Mouse (Mus musculus) C2C12 (cell line): ENCODE data around the gene Stxbp5. TPM values are rescaled to one million over a fixed set of nuclear protein-coding genes. Genes with fewer than 3 reads are reported as not detected.

ENCODE experiments used
- H3K27me3 ChIP-seq: one replicate; pipeline ENCODE4 v1.6.1; 2011; ENCODE audit not compliant: control insufficient read depth, insufficient read depth, insufficient read length
- H3K36me3 ChIP-seq: one replicate; pipeline ENCODE4 v1.6.1; 2011; ENCODE audit not compliant: control insufficient read depth, insufficient read depth
- H3K4me3 ChIP-seq: one replicate; pipeline ENCODE4 v1.5.1; 2011; ENCODE audit warnings: mild to moderate bottlenecking, control low read depth; ENCODE audit not compliant: poor library complexity, insufficient read depth, severe bottlenecking
- H3K79me2 ChIP-seq: one replicate; pipeline ENCODE4 v1.6.1; 2011; ENCODE audit not compliant: control insufficient read depth, insufficient read depth
- H3K79me3 ChIP-seq: one replicate; pipeline ENCODE4 v1.6.1; 2011; ENCODE audit warnings: low read depth, control low read depth
- H3ac ChIP-seq: one replicate; pipeline ENCODE3; 2011; ENCODE audit warnings: low read depth; ENCODE audit not compliant: control insufficient read depth, insufficient read length
- CEBPB ChIP-seq: IDR thresholded peaks from one replicate; pipeline ENCODE4 v1.6.1; 2011; ENCODE audit warnings: low read depth, mild to moderate bottlenecking, control low read depth, moderate library complexity
- CTCF ChIP-seq: IDR thresholded peaks from one replicate; pipeline ENCODE4 v1.5.1; 2011; ENCODE audit not compliant: control insufficient read depth, insufficient read depth, insufficient read length
- FOSL1 ChIP-seq: IDR thresholded peaks from one replicate; pipeline ENCODE4 v1.8.0; 2011; ENCODE audit warnings: mild to moderate bottlenecking, low read length; ENCODE audit not compliant: poor library complexity, insufficient read depth, severe bottlenecking
- MAX ChIP-seq: IDR thresholded peaks from one replicate; pipeline ENCODE4 v1.6.1; 2011; ENCODE audit warnings: mild to moderate bottlenecking, control low read depth
- MYOD1 ChIP-seq: IDR thresholded peaks from one replicate; pipeline ENCODE4 v1.6.1; 2011; ENCODE audit warnings: low read depth; ENCODE audit not compliant: control insufficient read depth, insufficient read length
- MYOG ChIP-seq: IDR thresholded peaks from one replicate; pipeline ENCODE4 v1.6.1; 2011; ENCODE audit not compliant: control insufficient read depth, insufficient read length; ENCODE audit errors: extremely low read depth
- USF1 ChIP-seq: IDR thresholded peaks from one replicate; pipeline ENCODE4 v1.6.1; 2011; ENCODE audit warnings: low read depth, mild to moderate bottlenecking, control low read depth, moderate library complexity
- polyA plus RNA-seq: library from polyadenylated mRNA; unstranded; fragments of >200 nt; fragmentation: generic; extraction: Trizol; gene quantifications from one replicate; pipeline ENCODE4 v1.2.1, GENCODE M21; 2012; ENCODE audit warnings: missing spikeins

Gene Stxbp5
- polyA plus RNA-seq, 1 experiment = 4.2 TPM

DNA sequence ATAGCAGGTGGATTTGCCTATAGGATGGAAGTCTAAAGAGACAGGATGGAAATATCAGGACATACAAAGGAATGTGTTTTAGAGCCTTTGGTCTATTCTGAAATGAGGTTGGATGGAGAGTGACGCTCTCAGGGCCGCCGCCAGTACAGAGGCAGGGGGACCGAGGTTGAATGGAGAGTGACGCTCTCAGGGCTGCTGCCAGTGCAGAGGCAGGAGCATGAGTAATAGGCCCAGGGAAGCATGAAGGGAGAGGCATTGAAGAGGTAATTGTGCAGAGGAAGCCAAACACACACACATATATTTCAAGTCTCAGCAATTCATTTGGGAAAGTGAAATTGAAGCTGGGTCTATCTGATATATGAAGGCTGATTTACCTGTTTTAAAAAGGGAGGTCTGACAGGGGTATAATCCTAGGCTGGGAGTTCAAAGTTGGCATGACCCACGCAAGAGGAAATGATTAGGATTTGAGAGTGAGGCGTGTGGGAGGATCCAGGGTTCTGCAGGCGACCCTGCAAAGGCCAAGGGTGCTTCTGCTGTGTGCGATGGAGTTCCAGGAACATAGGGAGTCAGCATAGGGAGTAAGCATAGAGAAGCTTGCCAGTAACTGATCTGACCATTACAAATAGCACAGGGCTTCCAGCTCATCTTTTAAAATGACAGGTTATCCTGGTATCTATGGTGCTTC is 168.7 kb downstream of the Stxbp5 start:
- H3K79me3 ChIP-seq = no peaks in the 10 kb centered on the region
- H3K4me3 ChIP-seq = no peak overlapping the region
- no peak for TF ChIP-seq USF1
- no peaks in the 10 kb centered on the region for H3K27me3 ChIP-seq
- H3K36me3 ChIP-seq = no peaks in the 10 kb centered on the region
- no peaks in the 10 kb centered on the region for H3K79me2 ChIP-seq
- H3ac ChIP-seq = no peak overlapping the region

GRCm38 (mm10) chr10:9722519-9723303 is 178.2 kb downstream of the Stxbp5 start:
- no peaks in the 10 kb centered on the region for H3K27me3 ChIP-seq
- H3K4me3 ChIP-seq = no peak overlapping the region
- H3ac ChIP-seq = no peak overlapping the region
- H3K79me2 ChIP-seq = no peaks in the 10 kb centered on the region
- no peak for TF ChIP-seq MYOG
- no peak for TF ChIP-seq USF1
- TF ChIP-seq MYOD1 = no peak
- no peak for TF ChIP-seq CEBPB
- TF ChIP-seq FOSL1 = no peak
- no peak for TF ChIP-seq MAX
- no peaks in the 10 kb centered on the region for H3K36me3 ChIP-seq
- no peaks in the 10 kb centered on the region for H3K79me3 ChIP-seq

DNA sequence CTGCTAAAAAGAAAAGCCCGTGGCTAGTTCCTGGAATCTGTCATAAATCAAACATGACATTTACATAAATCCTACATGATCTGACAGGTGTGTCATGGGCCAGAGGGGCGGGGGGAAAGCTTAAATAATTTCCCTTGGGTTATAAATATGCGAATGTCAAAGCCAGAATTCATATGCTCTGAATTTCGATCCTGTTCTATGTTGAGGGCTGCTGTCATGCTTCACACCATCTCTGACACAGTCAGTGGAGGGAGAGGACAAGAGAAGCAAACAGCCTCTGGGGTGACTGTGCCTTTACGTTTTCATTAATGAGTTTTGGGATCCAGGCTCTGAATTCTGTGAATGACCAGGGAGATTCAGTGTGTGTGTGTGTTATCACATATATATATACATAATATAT is 180.9 kb downstream of the Stxbp5 start:
- Histone ChIP-seq H3K79me2 (no peaks in the 10 kb centered on the region), H3K27me3 (no peaks in the 10 kb centered on the region), H3K4me3 (no peak overlapping the region), H3K79me3 (no peaks in the 10 kb centered on the region), H3ac (no peak overlapping the region), H3K36me3 (no peaks in the 10 kb centered on the region)
- TF ChIP-seq CTCF = no peak

DNA sequence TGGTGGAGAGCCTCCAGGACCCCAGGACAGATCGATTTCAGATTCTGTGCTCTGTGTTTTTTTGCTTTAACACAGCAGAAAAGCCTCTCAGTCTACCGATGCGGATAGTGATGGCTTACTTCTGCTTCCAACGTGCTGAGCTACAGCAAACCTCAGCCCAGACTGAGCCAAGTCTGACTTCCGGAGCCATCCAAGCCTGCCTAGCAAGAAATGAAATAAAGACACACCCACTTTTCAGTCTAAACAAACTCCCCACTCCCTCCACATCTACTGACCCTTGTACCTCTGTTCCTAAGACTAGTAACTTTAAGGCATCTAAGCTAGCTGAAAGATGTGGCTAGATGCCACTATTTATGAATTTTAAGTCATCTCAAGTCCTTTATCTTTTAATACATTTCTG is 182.8 kb downstream of the Stxbp5 start:
- no peak overlapping the region for H3K4me3 ChIP-seq
- no peaks in the 10 kb centered on the region for H3K79me2 ChIP-seq
- no peak overlapping the region for H3ac ChIP-seq
- H3K27me3 ChIP-seq = no peaks in the 10 kb centered on the region
- H3K36me3 ChIP-seq = no peaks in the 10 kb centered on the region
- no peak for TF ChIP-seq MAX
- no peak for TF ChIP-seq MYOG
- no peak for TF ChIP-seq CTCF
- TF ChIP-seq USF1 = no peak
- no peak for TF ChIP-seq FOSL1
- TF ChIP-seq MYOD1 = no peak
- TF ChIP-seq CEBPB = no peak
- no peaks in the 10 kb centered on the region for H3K79me3 ChIP-seq

Other genes starting within 250 kb of the Stxbp5 start
- gene Samd5, start 225.9 kb downstream of the Stxbp5 start, polyA plus RNA-seq = not detected